Mouse (Mus musculus) hindbrain, postnatal 0 days (tissue): ENCODE results near the gene Gzme. TPM values are rescaled to one million over a fixed set of nuclear protein-coding genes. Genes with fewer than 3 reads are reported as not detected.

Source experiments
- ATAC-seq: fragments of 200-750 bp; cut with Nextera tagmentation; 2 replicates; pipeline ENCODE4 v1.8.0; 2017; ENCODE audit warnings: mild to moderate bottlenecking, moderate TSS enrichment, moderate library complexity
- DNase-seq: peaks from one replicate; pipeline ENCODE4 v3.0.0-alpha.2; 2015; ENCODE audit warnings: low spot score
- H3K27ac ChIP-seq: fragments of 300-500 bp; sonication (generic); 2 replicates; pipeline ENCODE4 v1.5.1; 2014; ENCODE audit warnings: mild to moderate bottlenecking
- H3K27me3 ChIP-seq: fragments of 300-500 bp; sonication (generic); 2 replicates; pipeline ENCODE4 v1.6.1; 2014; ENCODE audit warnings: low read length, mixed read lengths; ENCODE audit not compliant: insufficient read depth
- H3K36me3 ChIP-seq: fragments of 300-500 bp; sonication (generic); 2 replicates; pipeline ENCODE4 v1.6.1; 2014; ENCODE audit warnings: low read length, mixed read lengths; ENCODE audit not compliant: insufficient read depth
- H3K4me1 ChIP-seq: fragments of 300-500 bp; sonication (generic); 2 replicates; pipeline ENCODE4 v1.6.1; 2014; ENCODE audit warnings: antibody characterized with exemption, low read length, mixed read lengths; ENCODE audit not compliant: insufficient read depth
- H3K4me2 ChIP-seq: fragments of 300-500 bp; sonication (generic); 2 replicates; pipeline ENCODE4 v1.6.1; 2014; ENCODE audit warnings: low read depth, mild to moderate bottlenecking, low read length, moderate library complexity, mixed read lengths
- H3K4me3 ChIP-seq: fragments of 300-500 bp; sonication (generic); 2 replicates; pipeline ENCODE4 v1.5.1; 2014; ENCODE audit warnings: low read length
- H3K9ac ChIP-seq: fragments of 300-500 bp; sonication (generic); replicated peaks from 2 replicates; pipeline ENCODE4 v1.6.1; 2014; ENCODE audit warnings: mild to moderate bottlenecking, low read length, moderate library complexity, mixed read lengths
- H3K9me3 ChIP-seq: fragments of 300-500 bp; sonication (generic); 2 replicates; pipeline ENCODE4 v1.6.1; 2016; ENCODE audit warnings: low read length, mixed read lengths
- CTCF ChIP-seq: IDR thresholded peaks from 2 replicates; pipeline ENCODE4 v1.5.1; 2016; ENCODE audit warnings: antibody characterized with exemption, control low read depth, low read depth
- WGBS: fragments of 180-500 bp; shearing (Covaris S2); extraction: QIAGEN DNeasy Blood & Tissue Kit; methylation state at CpG from one replicate; pipeline ENCODE4 v1.1.7; 2014; 5-methylcytosine and 5-hydroxymethylcytosine counted together
- microRNA-seq, 2 experiments: library from miRNA; unstranded; fragments of <30 nt; microRNA quantifications; one replicate each; pipeline ENCODE4; 2016
- polyA plus RNA-seq: library from polyadenylated mRNA; unstranded; fragments of >200 nt; fragmentation: Nextera tagmentation; extraction: Ambion mirVana; gene quantifications from 2 replicates; pipeline ENCODE4 v1.2.1, GENCODE M21; 2015
- total RNA-seq: library from RNA; depleted of rRNA; stranded (reverse); fragments of >200 nt; gene quantifications from 2 replicates; pipeline ENCODE4 v1.2.3, GENCODE M21; 2014; rRNA removed

Gzme gene
- total and polyA plus RNA-seq, 2 experiments from 2014 or later = not detected

GRCm38 (mm10) chr14:56098940-56099339 is 21.5 kb downstream of the Gzme start:
- Histone ChIP-seq H3K36me3 (no peaks in the 10 kb centered on the region), H3K27ac (no peak overlapping the region), H3K4me2 (no peak overlapping the region), H3K4me3 (no peak overlapping the region), H3K4me1 (no peaks in the 10 kb centered on the region), H3K9me3 (no peaks in the 10 kb centered on the region), H3K27me3 (no peaks in the 10 kb centered on the region), H3K9ac (no peak overlapping the region)
- TF ChIP-seq CTCF = peak; percentile 70
- DNase-seq (peak; percentile 45), ATAC-seq (no peak)
- 80% methylated on average over 4 of the region's 4 CpGs for WGBS

- H3K4me2 ChIP-seq = no peak overlapping the region
- no peaks in the 10 kb centered on the region for H3K36me3 ChIP-seq
- DNase-seq (no peak), ATAC-seq (no peak)
- no peak overlapping the region for H3K4me3 ChIP-seq
- no peak overlapping the region for H3K9ac ChIP-seq
- no peaks in the 10 kb centered on the region for H3K9me3 ChIP-seq
- H3K27me3 ChIP-seq = no peaks in the 10 kb centered on the region
- H3K27ac ChIP-seq = no peak overlapping the region
- no peak for TF ChIP-seq CTCF
- WGBS = 89% methylated on average over 1 of the region's 1 CpGs
- no peaks in the 10 kb centered on the region for H3K4me1 ChIP-seq
Observed at GRCm38 (mm10) chr14:56097597-56097996, 22.8 kb downstream of the Gzme start.

- H3K27ac ChIP-seq = no peak overlapping the region
- no peak overlapping the region for H3K9ac ChIP-seq
- TF ChIP-seq CTCF = no peak
- H3K36me3 ChIP-seq = no peaks in the 10 kb centered on the region
- H3K4me3 ChIP-seq = no peak overlapping the region
- DNase-seq = no peak
- no peaks in the 10 kb centered on the region for H3K9me3 ChIP-seq
- ATAC-seq = no peak
- no peak overlapping the region for H3K4me2 ChIP-seq
- no peaks in the 10 kb centered on the region for H3K4me1 ChIP-seq
- H3K27me3 ChIP-seq = no peaks in the 10 kb centered on the region
- 74% methylated on average over 2 of the region's 2 CpGs for WGBS
Observed at GRCm38 (mm10) chr14:56093353-56093752, 27.1 kb downstream of the Gzme start.

DNA sequence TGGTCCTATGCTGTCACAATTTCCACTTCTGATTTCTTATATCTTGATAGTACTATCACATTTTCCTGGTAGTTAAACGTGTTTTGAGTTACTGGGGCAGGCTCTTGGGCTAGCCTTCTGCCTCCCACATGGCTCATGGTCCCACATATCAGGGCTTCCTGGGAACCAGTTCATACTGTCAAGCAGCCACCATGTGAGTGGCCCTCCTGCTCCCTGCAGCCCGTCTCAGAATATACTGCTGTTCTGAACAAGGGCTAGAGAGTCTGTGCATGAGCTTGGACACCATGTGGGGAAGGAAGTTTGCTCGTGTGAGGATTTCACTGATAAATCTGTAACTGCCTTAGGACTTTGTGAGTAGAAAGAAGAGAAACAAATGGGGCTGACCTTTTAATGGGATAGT is 33.7 kb downstream of the Gzme start:
- Histone ChIP-seq H3K4me1 (no peaks in the 10 kb centered on the region), H3K9me3 (no peaks in the 10 kb centered on the region), H3K27me3 (no peaks in the 10 kb centered on the region), H3K36me3 (no peaks in the 10 kb centered on the region), H3K4me3 (no peak overlapping the region), H3K4me2 (no peak overlapping the region), H3K27ac (no peak overlapping the region), H3K9ac (no peak overlapping the region)
- DNase-seq (no peak), ATAC-seq (no peak)
- no peak for TF ChIP-seq CTCF
- 77% methylated on average over 3 of the region's 3 CpGs for WGBS

- H3K27ac ChIP-seq = no peak within 1 kb of the TSS
- H3K4me2 ChIP-seq = no peak within 1 kb of the TSS
- WGBS = 100% methylated on average over 2 of the region's 2 CpGs
- H3K4me1 ChIP-seq = no peaks in the 10 kb centered on the region
- H3K36me3 ChIP-seq = no peaks in the 10 kb centered on the region
- TF ChIP-seq CTCF = no peak
- no peak for DNase-seq
- no peak for ATAC-seq
- H3K27me3 ChIP-seq = no peaks in the 10 kb centered on the region
- H3K9ac ChIP-seq = no peak within 1 kb of the TSS
- no peak within 1 kb of the TSS for H3K4me3 ChIP-seq
- no peaks in the 10 kb centered on the region for H3K9me3 ChIP-seq
Observed at GRCm38 (mm10) chr14:56085167-56085566, 35.3 kb downstream of the Gzme start, which contains the start of gene Mcpt8. Gene Mcpt8 (minus strand): TSS chr14:56085273.

GRCm38 (mm10) chr14:56082016-56082415 is 38.4 kb downstream of the Gzme start:
- DNase-seq (no peak), ATAC-seq (no peak)
- no peak overlapping the region for H3K4me2 ChIP-seq
- no peak for TF ChIP-seq CTCF
- H3K27me3 ChIP-seq = no peaks in the 10 kb centered on the region
- WGBS = 44% methylated on average over 4 of the region's 4 CpGs
- H3K4me3 ChIP-seq = no peak overlapping the region
- H3K4me1 ChIP-seq = no peaks in the 10 kb centered on the region
- no peak overlapping the region for H3K27ac ChIP-seq
- no peaks in the 10 kb centered on the region for H3K36me3 ChIP-seq
- H3K9ac ChIP-seq = no peak overlapping the region
- H3K9me3 ChIP-seq = no peaks in the 10 kb centered on the region

Small RNAs within 50 kb of the gene (microRNA-seq; reads per million reads assigned to microRNA genes)
- 0 reads per million in 2 experiments for gene Mir6949

Other genes with a start within 250 kb of the Gzme start
- 2.1 and 5.0 TPM in 2 replicates for gene Cbln3, start 236.2 kb downstream of the Gzme start, total RNA-seq
- gene Cbln3, start 236.2 kb downstream of the Gzme start, polyA plus RNA-seq = 0.67 and 0.68 TPM in 2 replicates
- gene Khnyn, start 235.7 kb downstream of the Gzme start, total RNA-seq = 15.1 and 17.9 TPM in 2 replicates
- 7.0 and 7.1 TPM in 2 replicates for gene Khnyn, start 235.7 kb downstream of the Gzme start, polyA plus RNA-seq
- gene Sdr39u1, start 220.3 kb downstream of the Gzme start, total RNA-seq = 120 and 138 TPM in 2 replicates
- gene Sdr39u1, start 220.3 kb downstream of the Gzme start, polyA plus RNA-seq = 134 and 136 TPM in 2 replicates
- 0.21 and 1.6 TPM in 2 replicates for gene Cma1, start 175.9 kb downstream of the Gzme start, total RNA-seq
- gene Cma1, start 175.9 kb downstream of the Gzme start, polyA plus RNA-seq = 0.88 and 1.3 TPM in 2 replicates
- not detected in 2 replicates for gene Cma2, start 169.6 kb downstream of the Gzme start, total RNA-seq
- not detected in 2 replicates for gene Cma2, start 169.6 kb downstream of the Gzme start, polyA plus RNA-seq
- not detected in 2 replicates for gene Mcpt1, start 102.7 kb downstream of the Gzme start, total RNA-seq
- not detected in 2 replicates for gene Mcpt1, start 102.7 kb downstream of the Gzme start, polyA plus RNA-seq
- not detected in 2 replicates for gene Mcpt9, start 90.1 kb downstream of the Gzme start, total RNA-seq
- gene Mcpt9, start 90.1 kb downstream of the Gzme start, polyA plus RNA-seq = not detected in 2 replicates
- gene Mcpt2, start 78.6 kb downstream of the Gzme start, total RNA-seq = not detected in 2 replicates
- not detected in 2 replicates for gene Mcpt2, start 78.6 kb downstream of the Gzme start, polyA plus RNA-seq
- gene Mcpt4, start 58.3 kb downstream of the Gzme start, total RNA-seq = not detected in 2 replicates
- gene Mcpt4, start 58.3 kb downstream of the Gzme start, polyA plus RNA-seq = 0.48 TPM in 1 of 2 replicates, not detected in the other
- not detected in 2 replicates for gene Mcpt8, start 35.4 kb downstream of the Gzme start, total RNA-seq
- not detected in 2 replicates for gene Mcpt8, start 35.4 kb downstream of the Gzme start, polyA plus RNA-seq
- not detected in 2 replicates for gene Ctsg, start 18.1 kb downstream of the Gzme start, total RNA-seq
- gene Ctsg, start 18.1 kb downstream of the Gzme start, polyA plus RNA-seq = not detected in 2 replicates
- not detected in 2 replicates for gene Gzmd, start 12.0 kb upstream of the Gzme start, total RNA-seq
- gene Gzmd, start 12.0 kb upstream of the Gzme start, polyA plus RNA-seq = not detected in 2 replicates
- not detected in 2 replicates for gene Gzmg, start 39.0 kb upstream of the Gzme start, total RNA-seq
- not detected in 2 replicates for gene Gzmg, start 39.0 kb upstream of the Gzme start, polyA plus RNA-seq
- not detected in 2 replicates for gene Gzmn, start 54.0 kb upstream of the Gzme start, total RNA-seq
- not detected in 2 replicates for gene Gzmn, start 54.0 kb upstream of the Gzme start, polyA plus RNA-seq
- not detected in 2 replicates for gene Gzmf, start 90.8 kb upstream of the Gzme start, total RNA-seq
- gene Gzmf, start 90.8 kb upstream of the Gzme start, polyA plus RNA-seq = not detected in 2 replicates
- gene Gzmc, start 114.0 kb upstream of the Gzme start, total RNA-seq = not detected in 2 replicates
- gene Gzmc, start 114.0 kb upstream of the Gzme start, polyA plus RNA-seq = 0.33 TPM in 1 of 2 replicates, not detected in the other
- not detected in 2 replicates for gene Gzmb, start 141.6 kb upstream of the Gzme start, total RNA-seq
- not detected in 2 replicates for gene Gzmb, start 141.6 kb upstream of the Gzme start, polyA plus RNA-seq
- 0.18 and 0.68 TPM in 2 replicates for gene Atp12a, start 244.4 kb upstream of the Gzme start, total RNA-seq
- gene Atp12a, start 244.4 kb upstream of the Gzme start, polyA plus RNA-seq = 0.26 and 0.48 TPM in 2 replicates